Mouse (Mus musculus) MEL (cell line): ENCODE measurements at regions not wholly inside any gene's neighbourhood (a gene's known extent, or its start where the extent isn't known, plus 50 kb on each side); places are given as distances from the start of the nearest gene placed in this dataset.

Experiments used
- DNase-seq: peaks from one replicate; pipeline ENCODE4 v3.0.0; 2011; ENCODE audit warnings: low read depth, low spot score
- H3K27ac ChIP-seq: 2 replicates; pipeline ENCODE4 v1.5.1; 2012; ENCODE audit warnings: low read depth, mild to moderate bottlenecking, control low read depth, low read length, moderate library complexity; ENCODE audit not compliant: control insufficient read depth
- H3K27me3 ChIP-seq, 2 experiments: fragments of 150-350 bp in 1 of 2; sonication (generic) in 1 of 2; 2 replicates each; pipeline ENCODE4 v1.6.1; 2012; ENCODE audit warnings: low read length in 2 of 2, mild to moderate bottlenecking in 2 of 2, improper control_type of control experiment in 1 of 2, moderate library complexity in 1 of 2; ENCODE audit not compliant: insufficient read depth in 2 of 2, control insufficient read depth in 1 of 2
- H3K36me3 ChIP-seq, 2 experiments: 2 replicates each; pipeline ENCODE4 v1.6.1; 2012 to 2014; ENCODE audit warnings: low read length in 2 of 2, improper control_type of control experiment in 1 of 2, inconsistent platforms in 1 of 2, mild to moderate bottlenecking in 1 of 2; ENCODE audit not compliant: insufficient read depth in 2 of 2, control insufficient read depth in 1 of 2
- H3K4me1 ChIP-seq, 2 experiments: fragments of 150-350 bp in 1 of 2; sonication (generic) in 1 of 2; 2 replicates each; pipeline ENCODE4 v1.6.1; 2012; ENCODE audit warnings: low read length in 2 of 2, improper control_type of control experiment in 1 of 2, mild to moderate bottlenecking in 1 of 2; ENCODE audit not compliant: insufficient read depth in 2 of 2, control insufficient read depth in 1 of 2
- H3K4me3 ChIP-seq, 2 experiments: fragments of 150-350 bp in 1 of 2; sonication (generic) in 1 of 2; 2 replicates each; pipeline ENCODE4 v1.5.1; 2012; ENCODE audit warnings: low read depth in 2 of 2, low read length in 2 of 2, mild to moderate bottlenecking in 2 of 2, moderate library complexity in 2 of 2, control low read depth in 1 of 2, improper control_type of control experiment in 1 of 2; ENCODE audit not compliant: control insufficient read depth in 1 of 2, insufficient read depth in 1 of 2
- H3K79me2 ChIP-seq: 2 replicates; pipeline ENCODE4 v1.6.1; 2012; ENCODE audit warnings: mild to moderate bottlenecking, low read length, moderate library complexity; ENCODE audit not compliant: control insufficient read depth, poor library complexity, insufficient read depth
- H3K9ac ChIP-seq: 2 replicates; pipeline ENCODE4 v1.6.1; 2012; ENCODE audit warnings: low read depth, mild to moderate bottlenecking, control low read depth, low read length, moderate library complexity; ENCODE audit not compliant: control insufficient read depth, poor library complexity, severe bottlenecking
- H3K9me3 ChIP-seq: fragments of 150-350 bp; sonication (generic); replicated peaks from 2 replicates; pipeline ENCODE4 v1.6.1; 2012; ENCODE audit warnings: mild to moderate bottlenecking, low read length, improper control_type of control experiment, moderate library complexity; ENCODE audit not compliant: insufficient read depth
- CHD1 ChIP-seq: IDR thresholded peaks from 2 replicates; pipeline ENCODE4 v1.6.1; 2012; ENCODE audit warnings: low read depth, mild to moderate bottlenecking, inconsistent platforms, low read length, improper control_type of control experiment
- CHD2 ChIP-seq: IDR thresholded peaks from 2 replicates; pipeline ENCODE4 v1.6.1; 2011; ENCODE audit warnings: low read length, improper control_type of control experiment
- CTCF ChIP-seq, 3 experiments: IDR thresholded peaks in 2 of 3; conservative IDR thresholded peaks in 1 of 3; 2 replicates each; pipeline ENCODE4 v1.5.1; 2011 to 2012; ENCODE audit warnings: low read length in 3 of 3, low read depth in 2 of 3, mild to moderate bottlenecking in 2 of 3, improper control_type of control experiment in 1 of 3, inconsistent platforms in 1 of 3, mixed read lengths in 1 of 3, moderate library complexity in 1 of 3; ENCODE audit not compliant: control insufficient read depth in 1 of 3, insufficient read depth in 1 of 3, poor library complexity in 1 of 3, severe bottlenecking in 1 of 3
- ETS1 ChIP-seq: IDR thresholded peaks from 2 replicates; pipeline ENCODE4 v1.6.1; 2012; ENCODE audit warnings: low read depth, mild to moderate bottlenecking, inconsistent platforms, low read length, improper control_type of control experiment, moderate library complexity
- HCFC1 ChIP-seq: IDR thresholded peaks from 2 replicates; pipeline ENCODE4 v1.6.1; 2012; ENCODE audit warnings: low read depth, mild to moderate bottlenecking, inconsistent platforms, low read length, improper control_type of control experiment, moderate library complexity
- JUND ChIP-seq: IDR thresholded peaks from 2 replicates; pipeline ENCODE4 v1.6.1; 2011; ENCODE audit warnings: low read depth, mild to moderate bottlenecking, improper control_type of control experiment, low read length
- KAT2A ChIP-seq: conservative IDR thresholded peaks from 2 replicates; pipeline ENCODE4 v1.6.1; 2012; ENCODE audit warnings: low read depth, low read length, improper control_type of control experiment, inconsistent platforms
- MAX ChIP-seq: IDR thresholded peaks from 2 replicates; pipeline ENCODE4 v1.6.1; 2011; ENCODE audit warnings: low read length, improper control_type of control experiment
- MAZ ChIP-seq: IDR thresholded peaks from 2 replicates; pipeline ENCODE4 v1.6.1; 2012; ENCODE audit warnings: low read depth, mild to moderate bottlenecking, inconsistent platforms, low read length, improper control_type of control experiment
- MYB ChIP-seq: IDR thresholded peaks from 2 replicates; pipeline ENCODE4 v1.6.1; 2011; ENCODE audit warnings: mild to moderate bottlenecking, low read depth, low read length, improper control_type of control experiment
- MYC ChIP-seq: IDR thresholded peaks from 2 replicates; pipeline ENCODE4 v1.6.1; 2011; ENCODE audit warnings: low read depth, mild to moderate bottlenecking, low read length, improper control_type of control experiment, moderate library complexity
- RAD21 ChIP-seq: IDR thresholded peaks from 2 replicates; pipeline ENCODE4 v1.6.1; 2011; ENCODE audit warnings: mild to moderate bottlenecking, low read depth, low read length, improper control_type of control experiment
- RCOR1 ChIP-seq: IDR thresholded peaks from 2 replicates; pipeline ENCODE4 v1.6.1; 2012; ENCODE audit warnings: low read depth, mild to moderate bottlenecking, inconsistent platforms, low read length, improper control_type of control experiment
- SIN3A ChIP-seq: IDR thresholded peaks from 2 replicates; pipeline ENCODE4 v1.6.1; 2012; ENCODE audit warnings: low read length, improper control_type of control experiment, inconsistent platforms
- SMC3 ChIP-seq: IDR thresholded peaks from 2 replicates; pipeline ENCODE4 v1.6.1; 2011; ENCODE audit warnings: low read depth, low read length, improper control_type of control experiment
- TCF12 ChIP-seq: IDR thresholded peaks from 2 replicates; pipeline ENCODE4 v1.6.1; 2014; ENCODE audit warnings: low read depth, mild to moderate bottlenecking, inconsistent platforms, low read length, improper control_type of control experiment, moderate library complexity
- ZC3H11A ChIP-seq: IDR thresholded peaks from 2 replicates; pipeline ENCODE4 v1.6.1; 2012; ENCODE audit warnings: low read depth, mild to moderate bottlenecking, inconsistent platforms, low read length, improper control_type of control experiment
- ZMIZ1 ChIP-seq: IDR thresholded peaks from 2 replicates; pipeline ENCODE4 v1.6.1; 2012; ENCODE audit warnings: low read depth, mild to moderate bottlenecking, inconsistent platforms, low read length, improper control_type of control experiment, moderate library complexity

GRCm38 (mm10) chr7:121569248-121569647 is 137.8 kb downstream of the Usp31 start:
- Histone ChIP-seq H3K9me3 (no peaks in the 10 kb centered on the region), H3K27ac (no peak overlapping the region), H3K27me3 (no peaks in the 10 kb centered on the region), H3K79me2 (no peaks in the 10 kb centered on the region), H3K4me3 (no peak overlapping the region), H3K9ac (no peak overlapping the region), H3K36me3 (no peaks in the 10 kb centered on the region), H3K4me1 (no peaks in the 10 kb centered on the region)
- TF ChIP-seq HCFC1, result no peak
- no peak for DNase-seq

- TF ChIP-seq CHD2 (no peak), RCOR1 (no peak), ETS1 (no peak), KAT2A (no peak), SIN3A (no peak), ZMIZ1 (no peak), JUND (no peak), MAX (no peak), CHD1 (no peak), MYB (no peak), MYC (no peak), TCF12 (no peak)
- TF ChIP-seq, all 39 proteins: peak for 0
- no peaks in the 10 kb centered on the region for H3K27me3 ChIP-seq
- no peaks in the 10 kb centered on the region for H3K4me1 ChIP-seq
- no peaks in the 10 kb centered on the region for H3K79me2 ChIP-seq
- no peak for DNase-seq
- H3K9ac ChIP-seq, result no peak overlapping the region
- H3K27ac ChIP-seq, result no peak overlapping the region
- H3K36me3 ChIP-seq, result no peaks in the 10 kb centered on the region
- H3K9me3 ChIP-seq, result no peaks in the 10 kb centered on the region
- no peak overlapping the region for H3K4me3 ChIP-seq
Measured at GRCm38 (mm10) chr7:121568064-121568463, 139.0 kb downstream of the Usp31 start.

DNA sequence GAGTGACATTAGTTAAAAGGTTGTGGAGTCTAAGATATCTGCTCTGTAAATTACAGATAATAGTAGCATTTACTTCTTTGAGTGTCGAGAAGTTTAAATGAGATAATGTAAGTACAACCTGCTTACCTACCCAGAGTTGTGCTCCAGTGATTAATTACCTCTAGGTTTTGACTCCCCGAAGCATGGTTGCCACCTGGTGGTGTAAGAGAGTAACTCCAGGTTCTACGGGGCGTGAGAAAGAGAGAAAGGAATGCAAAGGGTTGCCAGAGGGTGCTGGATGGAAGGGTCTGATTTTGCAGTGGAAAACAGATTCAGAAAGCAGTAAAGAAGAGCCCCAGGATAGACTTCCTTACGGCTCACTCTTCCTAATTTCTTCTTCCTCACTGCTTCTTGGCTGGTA is 143.5 kb downstream of the Usp31 start:
- TF ChIP-seq RCOR1 (no peak), RAD21 (peak; percentile 72), ZC3H11A (peak; percentile 51), MAZ (no peak), CTCF (IDR thresholded peaks at IDR 0.05 in 2 of 3, conservative IDR thresholded peaks at IDR 0.05 in 1 of 3; ENCODE audit: control insufficient read depth in 1 of 3, insufficient read depth in 1 of 3, low read depth in 2 of 3, low read length in 3 of 3, poor library complexity in 1 of 3, severe bottlenecking in 1 of 3) (peak; percentile 29 to 68 (median 55)), SMC3 (peak; percentile 85)
- Histone ChIP-seq H3K36me3 (no peaks in the 10 kb centered on the region), H3K4me1 (no peaks in the 10 kb centered on the region), H3K27ac (no peak overlapping the region), H3K9ac (no peak overlapping the region), H3K9me3 (no peaks in the 10 kb centered on the region), H3K4me3 (no peak overlapping the region), H3K79me2 (no peaks in the 10 kb centered on the region), H3K27me3 (no peaks in the 10 kb centered on the region)
- DNase-seq, result peak; percentile 27
